ENCODE assay signal across 10 mouse cellular contexts in genomic region chr9:92273956-92274762, GRCm38 (mm10). TPM values are rescaled to one million over a fixed set of nuclear protein-coding genes. Genes with fewer than 3 reads are reported as not detected.
DNase-seq lines count a peak whose midpoint lies in the region; ATAC-seq and TF ChIP-seq lines count a peak whose summit lies in the region.
"Had no signal": no experiment of that assay in that cellular context is flagged by ENCODE, and none has a peak within 500 bp of the region (broad histone marks: within the 10 kb centered on the region; RNA-seq: fewer than 3 reads in every experiment).

No protein-coding gene starts in this region.

- ATAC-seq in heart, embryonic 16.5 days (replicated peaks; ENCODE audit: extremely low read depth, insufficient read depth, low FRiP score) = no peak
- peak; percentile 65; the same call in 1 of the 2 replicates for ATAC-seq in erythroblast, adult 5-6 weeks (replicated peaks; ENCODE audit: low FRiP score, poor library complexity, severe bottlenecking)
- ATAC-seq: forebrain, postnatal 0 days had no signal

- H3K4me1 ChIP-seq in heart, embryonic 16.5 days (ENCODE audit: control insufficient read depth, insufficient read depth, low read length) = peaks cover 22% of the 10 kb centered on the region
- peaks cover 3% of the 10 kb centered on the region; the same call in 1 of the 2 replicates for H3K4me1 ChIP-seq in small intestine, adult 2 months (ENCODE audit: control insufficient read depth, insufficient read depth, insufficient read length, low read length)

- no peaks in the 10 kb centered on the region for H3K9me3 ChIP-seq in heart, embryonic 16.5 days (replicated peaks; ENCODE audit: control insufficient read depth, low read length)

- no peak overlapping the region for H3K4me3 ChIP-seq in heart, embryonic 16.5 days (ENCODE audit: low read length)
- no peak overlapping the region for H3K4me3 ChIP-seq in small intestine, adult 2 months (ENCODE audit: low read depth, low read length)

- H3K27me3 ChIP-seq in heart, embryonic 16.5 days (ENCODE audit: control insufficient read depth, insufficient read depth, low read length) = no peaks in the 10 kb centered on the region
- no peaks in the 10 kb centered on the region; the same call in 1 of the 2 replicates for H3K27me3 ChIP-seq in small intestine, adult 2 months (ENCODE audit: control insufficient read depth, insufficient read depth, low read length)

- 53% methylated on average over 6 of the region's 6 CpGs for WGBS in heart, embryonic 16.5 days
- WGBS in small intestine, adult 2 months = 52% methylated on average over 6 of the region's 6 CpGs

- H3K4me2 ChIP-seq in heart, embryonic 16.5 days (ENCODE audit: low read depth, low read length) = no peak overlapping the region

- no peak for DNase-seq in heart, adult 18-20 months
- DNase-seq in kidney, postnatal 14 days = peak; percentile 76
- no peak for DNase-seq in layer of hippocampus, postnatal 36 days
- DNase-seq in adrenal gland, postnatal 25 days = no peak
- DNase-seq in urinary bladder, postnatal 4 days (ENCODE audit: low spot score in 2 of 2) = no peak
- DNase-seq: cerebellum, adult 2 months; forebrain, postnatal 0 days had no signal

- peak overlapping the region; percentile 11; the same call in 1 of the 2 replicates for H3K27ac ChIP-seq in heart, embryonic 16.5 days (ENCODE audit: low read length)
- H3K27ac ChIP-seq in small intestine, adult 2 months (ENCODE audit: insufficient read depth, low read depth, low read length) = peak overlapping the region; percentile 50

- peaks cover 9% of the 10 kb centered on the region for H3K36me3 ChIP-seq in heart, embryonic 16.5 days (ENCODE audit: control insufficient read depth, insufficient read depth)
- peaks cover 8% of the 10 kb centered on the region; the same call in 1 of the 2 replicates for H3K36me3 ChIP-seq in small intestine, adult 2 months (ENCODE audit: control insufficient read depth, insufficient read depth, low read length)

- TF ChIP-seq POLR2A in small intestine, adult 2 months (IDR thresholded peaks at IDR 0.05; ENCODE audit: low read depth, low read length) = no peak

- no peak for TF ChIP-seq CTCF in small intestine, adult 2 months (IDR thresholded peaks at IDR 0.05; ENCODE audit: extremely low read depth, insufficient read length, insufficient replicate concordance, low read depth, low read length)

- H3K9ac ChIP-seq in heart, embryonic 16.5 days (ENCODE audit: low read length) = no peak overlapping the region
- H3K9ac ChIP-seq: forebrain, postnatal 0 days had no signal

RNA-seq across cellular contexts. Expression of gene Plscr2, which starts 1.2 kb away (rescaled TPM):
- 9.3 and 11.3 TPM in 2 replicates for polyA plus RNA-seq in heart, embryonic 16.5 days (2015; fragmentation: Nextera tagmentation; extraction: Ambion mirVana)
- 10 to 100 TPM; 24.2 to 28.6 TPM for total RNA-seq in heart, adult 18-20 months (2021)
- total RNA-seq in erythroblast, adult 5-6 weeks (2015; ENCODE audit: low replicate concordance) = not detected in 2 replicates
- not detected in 2 replicates for total RNA-seq in erythroblast, adult 5-6 weeks (2017; ENCODE audit: low replicate concordance)
- 0.80 and 1.0 TPM in 2 replicates for polyA plus RNA-seq in small intestine, adult 2 months (2012; rRNA removed)
- 1 to 10 TPM; 2.2 to 3.3 TPM for total RNA-seq in layer of hippocampus, postnatal 36 days (2021)
- 16.3 and 16.5 TPM in 2 replicates for total RNA-seq in adrenal gland, postnatal 25 days (2021)

RNA-seq across cellular contexts. Expression of gene Plscr1, which starts 24.6 kb away (rescaled TPM):
- 25.3 and 26.1 TPM in 2 replicates for polyA plus RNA-seq in heart, embryonic 16.5 days (2015; fragmentation: Nextera tagmentation; extraction: Ambion mirVana)
- 10 to 100 TPM in 1 of 2 experiments, 1 to 10 TPM in 1; 9.0 to 10.9 TPM for total RNA-seq in heart, adult 18-20 months (2021)
- total RNA-seq in erythroblast, adult 5-6 weeks (2015; ENCODE audit: low replicate concordance) = 17.8 and 35.2 TPM in 2 replicates
- 19.1 TPM in 2 replicates for total RNA-seq in erythroblast, adult 5-6 weeks (2017; ENCODE audit: low replicate concordance)
- polyA plus RNA-seq in small intestine, adult 2 months (2012; rRNA removed) = 8.1 and 14.0 TPM in 2 replicates
- 1 to 10 TPM; 1.6 to 1.7 TPM for total RNA-seq in layer of hippocampus, postnatal 36 days (2021)
- 11.0 and 14.5 TPM in 2 replicates for total RNA-seq in adrenal gland, postnatal 25 days (2021)

RNA-seq across cellular contexts. Expression of gene 1700057G04Rik, which starts 35.0 kb away (rescaled TPM):
- not detected in 2 replicates for polyA plus RNA-seq in heart, embryonic 16.5 days (2015; fragmentation: Nextera tagmentation; extraction: Ambion mirVana)
- total RNA-seq in heart, adult 18-20 months (2021) = not detected
- not detected in 2 replicates for total RNA-seq in erythroblast, adult 5-6 weeks (2015; ENCODE audit: low replicate concordance)
- total RNA-seq in erythroblast, adult 5-6 weeks (2017; ENCODE audit: low replicate concordance) = not detected in 2 replicates
- not detected in 2 replicates for polyA plus RNA-seq in small intestine, adult 2 months (2012; rRNA removed)
- total RNA-seq in layer of hippocampus, postnatal 36 days (2021) = not detected
- total RNA-seq in adrenal gland, postnatal 25 days (2021) = not detected in 2 replicates
- total RNA-seq: forebrain, postnatal 0 days had no signal
- polyA plus RNA-seq: cerebellum, adult 2 months; forebrain, postnatal 0 days had no signal
